Mouse (Mus musculus): ENCODE measurements at regions not wholly inside any gene's neighbourhood (a gene's known extent, or its start where the extent isn't known, plus 50 kb on each side); places are given as distances from the start of the nearest gene placed in this dataset.

DNA sequence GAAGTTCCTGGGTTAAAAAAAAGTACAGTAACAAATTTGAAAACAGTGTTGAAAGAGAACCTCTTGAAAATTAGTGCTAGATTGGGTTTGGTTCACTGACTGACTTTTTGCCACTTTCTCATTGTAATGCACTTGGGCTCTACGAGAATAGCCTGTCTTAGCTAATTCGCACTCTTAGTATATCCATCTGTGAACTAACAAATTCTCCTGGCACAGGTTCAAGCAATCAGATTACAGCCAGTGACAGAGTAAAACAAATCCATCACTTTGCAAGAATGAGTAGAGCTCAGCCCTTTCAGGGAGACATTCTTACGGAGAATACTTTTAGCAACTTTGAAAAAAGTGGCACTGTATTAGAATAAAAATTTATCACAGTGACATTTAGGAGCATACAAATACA is 331.9 kb upstream of the Robo2 start:
- no peak for DNase-seq

DNA sequence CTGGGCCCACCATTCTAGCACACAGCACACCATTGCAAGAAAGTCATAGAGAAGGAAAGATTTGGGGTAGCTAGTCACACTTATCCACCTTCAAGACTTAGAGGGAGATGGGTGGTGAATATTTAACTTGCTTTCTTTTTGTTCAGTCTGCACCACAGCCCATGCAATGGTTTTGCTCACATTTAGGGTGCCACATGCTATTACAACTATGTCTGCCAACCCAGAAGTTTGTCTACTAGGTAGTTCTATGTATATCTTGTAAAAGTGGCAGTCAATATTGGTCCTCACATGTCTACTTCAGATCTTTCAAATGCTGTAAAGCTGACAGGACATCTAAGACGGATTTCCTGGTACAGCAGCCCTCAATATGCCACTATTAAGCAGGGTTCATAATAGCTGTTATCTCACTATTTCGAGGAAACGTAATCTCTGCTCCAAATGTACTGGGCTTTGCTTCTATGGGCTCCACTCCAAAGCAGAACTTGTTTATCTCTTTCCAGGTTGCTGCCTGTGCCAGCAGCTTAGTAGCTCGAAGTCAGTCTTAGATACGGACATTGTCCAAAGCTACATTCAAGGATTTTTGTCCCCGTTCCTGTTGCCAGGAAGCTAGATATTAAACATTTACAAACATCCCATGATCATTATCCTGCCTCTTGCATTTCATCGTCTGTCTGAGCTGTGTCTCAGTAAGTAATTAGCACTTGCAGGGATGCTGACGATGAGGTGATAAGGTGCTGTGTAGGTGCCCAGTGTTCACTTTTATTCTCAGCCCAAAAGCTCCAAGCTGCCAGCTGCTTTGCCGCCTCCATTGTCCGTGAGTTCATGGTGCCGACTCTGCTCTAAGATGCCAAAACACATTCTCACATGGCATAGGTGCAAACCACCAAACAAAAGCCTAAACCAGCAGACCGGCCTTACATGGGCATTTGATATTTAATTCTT is 327.8 kb upstream of the Robo2 start:
- no peak for DNase-seq
- intact Hi-C loops (cut with DNase I): no loop called here

More for the DNA sequence above, 331.9 kb upstream of the Robo2 start:
- intact Hi-C loops (cut with DNase I): no loop called here

DNA sequence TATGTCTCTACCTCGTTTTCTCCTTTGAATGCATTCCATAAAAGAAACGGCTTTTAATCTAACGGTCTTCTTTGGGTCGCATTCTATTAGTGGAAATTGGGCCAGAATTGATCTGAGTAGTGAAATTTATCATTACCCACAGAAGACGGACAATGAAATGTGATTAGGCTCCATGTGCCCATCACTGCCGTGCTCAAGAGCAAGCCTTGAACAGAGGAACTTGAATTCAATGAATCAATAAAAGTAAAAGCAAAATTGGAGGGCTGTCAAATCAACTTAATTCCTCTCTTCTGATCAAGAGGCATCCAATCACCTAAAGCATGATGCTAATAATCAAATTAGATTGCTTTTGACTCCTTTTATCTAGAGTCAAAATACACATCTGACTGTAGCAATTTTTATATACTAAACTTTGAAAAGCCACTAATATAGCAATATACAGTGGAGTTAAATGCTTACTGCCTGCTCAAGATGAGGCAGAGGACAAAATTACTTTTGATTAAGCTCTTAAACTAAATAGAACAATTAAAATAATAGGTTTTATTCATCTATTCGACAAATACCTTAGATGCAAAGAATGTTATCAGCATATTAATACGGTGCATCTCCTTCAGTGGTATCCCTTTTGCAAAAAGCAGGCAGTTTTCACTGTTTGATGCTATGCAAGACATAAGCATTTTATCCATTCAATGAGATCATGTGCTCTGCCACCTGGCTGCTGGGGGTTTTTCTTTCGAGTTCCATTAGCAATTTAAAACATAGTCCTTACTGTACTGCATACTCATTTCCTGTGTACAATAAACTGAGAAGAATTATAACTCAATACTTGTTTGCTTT is 321.5 kb upstream of the Robo2 start:
- intact Hi-C loops (cut with DNase I): no loop called here
- no peak for DNase-seq

DNA sequence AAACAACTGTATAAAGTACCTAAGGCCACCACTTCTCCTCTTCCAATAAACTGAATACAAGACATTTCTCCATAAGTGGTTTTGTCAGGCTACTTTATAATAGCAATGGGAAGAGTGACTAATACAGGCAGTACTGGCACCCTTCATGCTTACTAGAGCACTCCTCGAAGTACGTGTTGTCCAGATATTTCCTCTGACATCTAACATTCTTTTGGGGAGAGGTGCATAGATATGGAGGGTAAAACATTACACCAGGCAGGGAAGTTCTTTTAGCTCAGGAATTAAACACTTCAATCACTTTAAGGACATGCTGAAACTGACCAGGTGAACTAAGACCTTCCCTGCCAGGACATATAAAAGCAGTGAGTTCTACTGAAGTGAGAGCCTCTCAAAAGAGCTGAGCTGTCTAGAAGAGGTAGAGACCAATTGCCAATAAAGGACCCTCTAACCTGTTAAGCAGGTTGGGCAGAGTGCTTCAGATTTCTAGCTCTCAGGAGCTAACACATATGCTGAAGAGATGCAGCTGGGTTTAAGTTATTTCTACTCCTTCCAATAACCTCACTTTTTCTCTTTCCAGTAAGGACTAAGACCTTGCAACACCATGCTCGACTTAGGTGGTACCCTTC is 318.7 kb upstream of the Robo2 start:
- intact Hi-C loops (cut with DNase I): no loop called here
- DNase-seq: no peak

DNA sequence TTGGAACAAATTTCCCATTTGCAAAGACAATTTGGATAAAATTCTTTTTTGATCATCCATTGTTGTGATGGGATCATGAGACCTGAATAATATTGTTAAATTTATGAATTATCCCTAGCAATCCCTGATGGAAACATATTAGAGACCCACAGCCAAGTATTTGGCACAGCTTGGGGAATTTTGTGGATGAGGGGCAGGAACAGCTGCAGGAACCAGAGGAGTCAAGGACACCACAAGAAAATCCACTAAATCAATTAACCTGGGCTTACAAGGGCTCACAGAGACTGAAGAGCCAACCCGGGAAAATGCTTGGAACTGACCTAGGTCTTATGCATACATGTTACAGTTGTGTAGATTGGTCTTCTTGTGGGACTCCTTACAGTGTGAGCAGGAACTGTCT is 311.6 kb upstream of the Robo2 start:
- no peak for DNase-seq
- intact Hi-C loops (cut with DNase I): no loop called here

DNA sequence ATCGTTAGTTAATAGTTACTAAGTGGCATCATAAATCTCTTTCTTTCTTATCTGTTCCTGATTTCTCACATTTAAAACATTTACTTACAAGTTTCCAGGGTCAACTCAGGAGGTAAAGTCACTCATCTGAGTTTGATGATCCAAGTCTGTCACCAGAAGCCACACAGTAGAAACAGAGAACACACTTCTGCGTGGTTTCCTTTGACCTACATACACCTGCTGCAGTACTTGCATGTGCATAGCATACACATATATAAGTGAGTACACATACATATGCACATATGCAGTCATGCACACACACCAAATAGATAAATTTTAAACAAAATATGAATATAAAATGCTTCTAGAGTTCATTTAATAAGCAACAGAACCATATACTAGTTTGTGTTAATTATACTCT is 306.5 kb upstream of the Robo2 start:
- DNase-seq: no peak
- intact Hi-C loops (cut with DNase I): no loop called here

DNA sequence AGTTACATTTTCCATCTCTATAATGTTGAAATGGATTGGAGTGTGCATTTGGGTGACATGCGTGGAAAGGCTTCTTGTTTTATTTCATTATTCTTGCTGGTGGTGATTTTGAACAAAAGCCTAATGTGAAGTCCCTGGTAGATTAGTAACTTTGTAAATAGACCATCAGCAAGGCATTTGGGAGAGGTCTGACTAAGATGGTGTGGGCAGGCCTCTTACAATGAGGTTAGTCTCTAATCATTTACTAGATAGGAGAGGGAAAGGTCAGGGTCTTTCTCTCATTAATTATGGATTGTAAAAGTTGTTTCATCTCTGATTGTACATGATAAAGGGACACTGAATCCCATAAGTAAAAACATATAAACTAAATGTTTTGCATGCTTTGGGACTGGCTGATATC is 306.0 kb upstream of the Robo2 start:
- intact Hi-C loops (cut with DNase I): no loop called here
- DNase-seq: no peak

DNA sequence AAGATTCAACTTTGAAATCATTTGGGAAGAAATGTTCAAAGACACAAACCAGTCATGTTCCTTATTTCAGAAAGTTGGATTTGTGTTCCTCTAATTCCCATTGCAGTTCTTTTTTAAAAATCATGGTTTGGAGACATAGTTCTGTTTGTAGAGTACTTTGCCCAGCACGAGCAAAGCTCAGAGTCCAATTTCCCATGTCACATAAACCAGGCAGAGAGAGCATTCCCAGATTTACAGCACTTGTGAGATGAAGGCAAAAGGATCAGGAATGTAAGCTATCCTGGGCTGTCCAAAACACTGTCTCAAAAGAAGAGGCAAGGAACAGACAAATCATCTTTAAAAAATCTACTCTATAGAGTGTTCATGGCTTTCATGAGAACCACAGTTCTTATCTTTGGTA is 303.3 kb upstream of the Robo2 start:
- DNase-seq: no peak
- intact Hi-C loops (cut with DNase I): no loop called here

DNA sequence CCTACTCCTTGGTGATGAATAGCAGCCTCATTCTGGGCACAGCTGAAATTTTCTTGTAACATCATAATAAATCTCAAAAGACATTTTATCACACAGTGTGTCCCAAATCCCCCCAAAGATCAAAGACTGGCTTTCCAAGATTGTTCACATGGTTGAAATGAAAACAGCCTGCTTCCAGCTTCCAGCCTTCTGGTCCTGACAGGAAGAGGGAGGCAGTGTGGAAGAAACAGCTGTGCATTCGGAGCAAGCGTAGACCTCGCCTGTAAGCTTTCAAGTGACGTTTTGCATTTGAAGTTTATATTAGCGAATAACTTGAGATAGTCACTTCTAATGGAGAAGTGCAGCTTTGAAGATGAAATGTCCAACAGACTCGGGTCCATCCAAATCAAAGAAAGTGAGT is 300.9 kb upstream of the Robo2 start:
- intact Hi-C loops (cut with DNase I): no loop called here
- DNase-seq: no peak

DNA sequence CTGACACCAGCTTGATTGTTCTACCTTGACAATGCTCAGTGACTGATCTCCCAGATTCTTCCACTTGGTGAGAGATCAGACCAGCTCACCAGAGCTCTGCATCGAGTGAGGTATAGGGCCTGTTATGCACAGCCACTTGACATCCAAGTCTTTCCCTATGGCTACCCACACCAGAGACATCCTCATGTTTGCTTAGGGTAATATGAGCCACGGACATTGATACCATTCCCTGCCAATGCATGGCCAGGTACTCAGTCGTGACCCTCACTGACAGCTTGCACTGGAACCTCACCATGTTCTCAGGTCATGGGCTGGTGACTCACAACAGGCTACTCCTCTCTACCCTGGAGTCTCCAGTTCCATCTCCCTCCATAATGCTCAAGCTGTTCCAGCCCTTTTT is 290.4 kb upstream of the Robo2 start:
- intact Hi-C loops (cut with DNase I): no loop called here
- no peak for DNase-seq

DNA sequence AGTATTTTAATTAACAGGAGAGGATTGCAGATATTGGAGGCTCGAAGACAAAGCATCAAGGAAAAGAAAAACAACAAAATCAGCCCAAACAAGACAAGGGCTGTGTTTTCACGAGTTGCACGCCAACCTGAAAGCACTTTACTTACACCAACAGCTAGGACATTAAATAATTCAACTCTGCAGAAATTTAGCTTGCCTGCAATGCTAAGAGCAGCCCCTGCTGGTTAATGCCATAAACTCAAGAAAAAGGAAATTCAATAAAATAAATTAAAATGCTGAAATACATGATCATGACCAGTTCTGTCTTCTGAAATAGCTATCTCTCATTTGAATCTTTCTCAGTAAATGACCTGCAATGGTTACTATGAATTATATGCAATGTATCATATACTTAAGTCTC is 271.7 kb upstream of the Robo2 start:
- DNase-seq: no peak
- intact Hi-C loops (cut with DNase I): loop anchor here (10.0 kb wide), 1 partner anchor 1689 kb away; no protein-coding TSS in a partner anchor

DNA sequence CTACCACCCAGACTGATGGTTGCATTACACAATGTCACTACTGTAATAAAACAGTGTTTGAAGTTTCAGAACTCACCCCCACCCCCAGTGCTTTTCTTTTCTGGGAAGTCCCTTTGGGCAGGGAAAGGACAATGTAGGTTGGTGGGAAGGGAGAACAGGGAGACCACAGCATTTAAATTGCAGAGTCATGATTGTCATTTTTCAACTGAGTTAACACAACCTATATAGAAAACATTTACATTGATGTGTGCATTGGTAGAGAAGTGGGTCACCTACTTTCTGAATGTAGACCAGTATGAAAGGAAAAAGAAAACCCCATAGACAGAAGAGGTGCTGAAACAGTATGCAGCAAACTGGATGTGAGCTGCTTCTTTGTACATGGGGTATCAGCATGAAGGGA is 264.0 kb upstream of the Robo2 start:
- DNase-seq: no peak
- intact Hi-C loops (cut with DNase I): no loop called here

DNA sequence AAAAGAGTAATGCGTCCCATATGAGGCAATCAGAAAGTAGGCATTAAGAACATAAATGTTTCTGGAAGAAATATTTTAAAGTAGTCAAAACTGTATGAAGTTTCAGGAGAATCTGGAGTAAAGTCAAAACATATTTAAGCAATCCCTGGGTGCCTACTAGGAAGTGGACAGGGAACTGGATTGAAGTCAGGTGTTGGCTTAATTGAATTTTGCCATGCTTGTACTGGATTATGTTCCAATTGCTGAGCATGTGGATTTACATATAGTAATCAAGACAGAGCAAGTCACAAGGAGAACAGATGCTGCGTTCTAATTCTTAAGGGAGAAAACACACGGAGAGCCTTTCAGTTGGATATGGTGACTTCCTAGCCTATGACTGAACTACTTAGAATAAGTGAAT is 259.8 kb upstream of the Robo2 start:
- intact Hi-C loops (cut with DNase I): no loop called here
- no peak for DNase-seq

DNA sequence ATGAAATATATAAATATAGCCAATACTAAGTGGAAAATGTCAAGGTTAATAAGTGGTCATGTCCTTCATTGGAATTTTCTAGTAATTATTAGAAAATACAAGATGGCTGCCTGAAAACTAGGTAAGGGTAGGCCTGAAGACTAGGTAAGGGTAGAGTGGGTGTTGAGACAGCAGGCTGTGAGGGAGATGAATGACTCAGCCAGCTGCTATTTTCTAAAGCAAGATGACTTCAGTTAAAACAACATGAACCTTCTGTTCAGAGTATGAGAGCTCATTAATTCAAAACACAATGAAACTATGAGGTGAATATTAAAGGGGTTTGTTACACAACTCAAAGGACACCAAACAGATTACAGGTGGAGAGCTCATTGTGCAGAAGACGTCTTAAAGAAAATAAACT is 252.7 kb upstream of the Robo2 start:
- intact Hi-C loops (cut with DNase I): no loop called here
- no peak for DNase-seq

DNA sequence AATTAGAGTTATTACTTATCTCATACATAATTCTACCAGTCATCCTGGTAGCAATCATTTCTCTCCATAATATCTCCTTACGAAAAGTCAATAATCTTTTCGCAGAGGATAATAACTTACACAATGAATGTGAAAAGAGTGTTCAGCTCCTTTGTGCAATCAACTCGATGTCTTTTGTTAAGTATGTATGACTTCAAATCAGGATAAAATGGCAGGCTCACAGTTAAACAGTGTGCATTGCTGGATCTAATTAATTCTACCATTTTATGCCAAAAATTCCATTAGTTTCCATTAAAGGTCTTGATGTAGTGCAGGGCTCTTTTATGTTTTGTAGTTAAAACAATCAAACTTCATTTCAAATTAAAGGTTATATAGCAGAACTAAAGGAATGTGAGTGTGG is 239.6 kb upstream of the Robo2 start:
- no peak for DNase-seq
- intact Hi-C loops (cut with DNase I): no loop called here

DNA sequence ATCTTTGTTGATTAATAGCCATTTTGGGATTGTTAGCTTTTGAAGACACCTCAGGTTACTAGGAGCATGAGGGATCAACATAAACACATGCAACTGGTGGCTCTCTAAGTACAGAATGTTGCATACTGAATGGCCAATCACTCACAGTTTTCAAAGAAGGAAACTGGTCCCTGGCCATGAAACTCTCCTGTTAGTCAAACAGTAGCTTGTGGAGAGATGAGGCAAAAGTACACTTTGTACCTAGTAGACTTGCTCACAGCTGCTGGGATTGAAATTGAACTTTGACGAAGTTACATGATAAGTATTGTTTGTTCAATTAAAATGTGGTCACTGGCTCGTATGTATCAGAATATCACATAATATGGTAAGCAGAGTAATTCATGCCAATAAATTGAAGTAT is 237.6 kb upstream of the Robo2 start:
- intact Hi-C loops (cut with DNase I): no loop called here
- no peak for DNase-seq

DNA sequence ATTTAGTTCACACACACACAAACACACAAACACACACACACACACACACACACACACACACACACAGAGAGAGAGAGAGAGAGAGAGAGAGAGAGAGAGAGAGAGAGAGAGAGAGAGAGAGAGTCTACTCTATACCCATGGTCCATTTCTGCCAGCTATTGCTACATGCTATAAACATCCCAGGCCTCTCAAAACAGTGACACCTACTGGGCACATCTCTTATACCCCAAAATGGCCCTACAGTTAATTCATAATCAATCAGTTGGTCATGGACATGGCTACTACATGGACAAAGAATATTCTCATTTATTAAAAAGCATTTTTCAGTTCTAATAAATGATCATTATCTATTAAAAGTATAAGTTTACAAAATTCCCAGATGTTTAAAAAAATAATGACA is 236.8 kb upstream of the Robo2 start:
- intact Hi-C loops (cut with DNase I): no loop called here
- no peak for DNase-seq

DNA sequence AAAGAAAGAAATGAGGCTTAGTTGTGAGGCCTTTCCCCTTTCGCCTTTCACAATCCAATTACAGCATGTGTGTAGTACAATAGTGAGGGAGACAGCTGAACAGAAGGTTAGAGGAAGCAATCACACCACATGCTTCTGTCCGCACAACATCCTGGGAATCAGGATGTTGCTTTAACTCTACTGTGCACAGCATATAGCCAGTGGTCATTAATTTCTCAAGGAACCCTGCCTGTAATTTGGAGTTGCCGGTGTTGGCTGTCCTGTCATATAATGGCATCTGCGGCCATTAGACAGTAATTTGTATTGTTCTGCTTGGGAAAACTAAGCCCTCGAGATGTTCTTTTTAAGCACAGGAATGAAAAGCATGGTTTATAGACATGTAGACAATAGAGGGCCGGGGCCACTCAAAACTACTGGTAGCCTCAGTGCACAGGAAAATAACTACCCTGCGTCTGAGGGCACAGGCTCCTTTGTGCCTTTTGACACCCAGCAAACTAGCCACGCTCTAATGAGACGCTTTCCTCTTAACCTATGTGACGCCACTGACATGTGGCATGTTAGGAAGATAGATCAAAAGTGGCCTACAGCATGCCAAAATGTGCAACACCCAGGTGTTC is 233.2 kb upstream of the Robo2 start:
- intact Hi-C loops (cut with DNase I): no loop called here
- DNase-seq: no peak

DNA sequence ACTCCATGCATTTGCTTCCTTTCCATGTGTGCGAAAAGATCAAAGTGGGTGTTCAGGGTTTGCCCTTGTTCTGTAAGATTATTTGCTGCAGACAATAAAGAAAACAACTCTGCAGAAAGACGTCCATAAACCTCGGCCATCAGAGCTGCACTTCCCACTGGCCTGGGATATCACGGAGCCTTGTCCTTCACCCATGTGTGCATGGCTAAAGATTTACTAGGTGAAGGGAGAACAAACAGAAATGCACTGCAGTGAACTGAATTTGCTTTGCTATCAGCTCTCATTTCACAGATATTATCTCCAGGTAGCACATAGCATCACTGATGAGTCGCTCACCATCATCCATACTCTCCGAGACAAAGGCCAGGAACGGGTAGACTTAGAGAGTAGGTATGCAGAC is 228.2 kb upstream of the Robo2 start:
- no peak for DNase-seq
- intact Hi-C loops (cut with DNase I): no loop called here

DNA sequence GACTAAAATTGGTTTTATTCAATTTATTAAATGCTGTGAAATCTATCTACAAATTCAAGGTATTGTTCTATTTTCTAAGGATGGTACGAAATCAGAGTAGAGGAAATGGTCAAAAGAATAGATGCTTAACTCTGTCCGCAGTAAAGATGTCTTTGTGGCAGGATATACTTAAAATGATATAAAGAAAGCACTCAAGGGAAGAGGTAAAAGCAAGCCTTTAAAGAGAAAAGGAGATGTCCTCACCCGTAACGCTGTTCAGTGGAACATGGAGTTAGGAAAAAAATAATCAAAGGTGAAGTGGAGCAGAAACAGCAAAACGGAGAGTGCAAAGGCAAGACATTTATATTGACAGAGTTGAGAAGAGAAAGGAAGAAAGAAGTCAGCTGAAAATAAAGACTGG is 226.0 kb upstream of the Robo2 start:
- intact Hi-C loops (cut with DNase I): no loop called here

DNA sequence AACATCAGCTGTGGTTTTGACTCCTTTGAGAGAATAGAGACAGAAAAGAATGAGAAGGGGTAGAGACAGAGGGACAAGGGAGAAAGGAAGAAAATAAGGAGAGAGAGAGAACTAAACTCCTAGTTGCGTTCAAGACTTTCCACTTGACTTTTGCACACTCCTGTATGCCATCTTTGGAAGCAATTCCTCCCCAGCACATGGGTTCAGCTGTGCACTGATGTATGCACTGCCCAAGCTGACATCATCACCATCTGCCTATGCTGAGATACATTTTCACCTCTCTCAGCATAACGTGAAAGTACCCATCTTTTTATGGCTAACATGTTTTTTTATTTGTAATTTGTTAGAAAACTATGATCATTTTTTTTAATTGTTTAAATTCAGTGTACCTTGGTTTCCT is 214.2 kb upstream of the Robo2 start:
- intact Hi-C loops (cut with DNase I): no loop called here
- no peak for DNase-seq

More for the DNA sequence above, 226.0 kb upstream of the Robo2 start:
- no peak for DNase-seq

Data from left cerebral cortex, postnatal 4 days (tissue).